Mouse (Mus musculus): ENCODE data around the gene Dglucy. TPM values are rescaled to one million over a fixed set of nuclear protein-coding genes. Genes with fewer than 3 reads are reported as not detected.

Gene Dglucy
- polyA plus RNA-seq, 1 experiment = 0.48 TPM

DNA sequence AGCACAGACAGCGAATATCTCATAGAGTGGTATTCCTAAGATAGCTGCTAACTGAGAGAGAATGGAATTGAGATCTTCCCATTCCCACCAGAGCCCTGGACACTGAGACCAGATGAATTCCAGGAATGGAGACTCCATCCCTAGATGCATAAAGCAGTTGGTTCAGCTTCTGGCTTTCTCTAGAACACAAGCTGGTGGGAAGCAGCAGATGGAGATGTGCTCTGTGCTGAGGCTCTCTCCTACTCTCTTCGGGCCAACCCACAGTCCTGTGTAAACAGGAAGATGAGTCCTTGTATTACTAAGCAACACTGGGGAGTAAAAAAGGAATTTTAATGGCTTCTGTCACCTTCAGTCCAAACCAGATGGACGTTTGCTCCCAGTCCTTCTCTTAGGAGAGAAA, 96.7 kb downstream of the Dglucy start:
- H3K27me3 ChIP-seq (ENCODE audit: control insufficient read depth, insufficient read depth, low read length, poor library complexity, severe bottlenecking) = no peaks in the 10 kb centered on the region
- H3K4me1 ChIP-seq (ENCODE audit: control insufficient read depth, insufficient read depth, low read length) = no peaks in the 10 kb centered on the region
- H3K9ac ChIP-seq (ENCODE audit: low read depth, poor library complexity, severe bottlenecking) = no peak overlapping the region
- no peak overlapping the region for H3K4me3 ChIP-seq (ENCODE audit: low read depth, low read length)
- TF ChIP-seq CTCF (IDR thresholded peaks at IDR 0.05; ENCODE audit: low read depth, low read length) = no peak
- no peak for TF ChIP-seq EP300 (IDR thresholded peaks at IDR 0.05; ENCODE audit: insufficient read depth, low read depth, low read length)
- TF ChIP-seq POLR2A (IDR thresholded peaks at IDR 0.05; ENCODE audit: insufficient read depth, low read length) = no peak
- no peaks in the 10 kb centered on the region for H3K36me3 ChIP-seq (ENCODE audit: control insufficient read depth, insufficient read depth, low read length, poor library complexity, severe bottlenecking)
- H3K27ac ChIP-seq (ENCODE audit: insufficient read depth, low read length) = no peak overlapping the region
- no peaks in the 10 kb centered on the region for H3K9me3 ChIP-seq (replicated peaks; ENCODE audit: control insufficient read depth, insufficient read depth, low read length, poor library complexity, severe bottlenecking)

DNA sequence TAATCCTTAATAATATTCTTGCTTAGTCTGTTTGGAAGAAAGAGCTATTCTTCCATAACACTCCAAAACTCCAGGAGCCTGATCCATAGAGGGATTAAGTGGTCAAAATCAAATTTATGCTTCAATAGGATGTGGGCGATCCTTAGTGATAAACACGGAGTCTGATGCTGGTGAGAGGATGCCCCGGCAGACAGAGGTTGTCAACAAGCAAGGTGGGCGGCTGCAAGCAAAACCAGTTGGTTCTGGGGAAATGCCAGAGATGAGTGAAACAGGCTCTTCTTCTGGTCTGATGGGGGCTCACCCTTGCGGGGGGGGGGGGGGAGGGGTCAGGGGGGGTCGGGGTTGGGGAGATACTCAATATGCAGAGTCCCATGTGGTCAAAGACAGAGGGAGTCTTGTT, 97.1 kb downstream of the Dglucy start:
- TF ChIP-seq POLR2A (IDR thresholded peaks at IDR 0.05; ENCODE audit: insufficient read depth, low read length) (no peak), EP300 (IDR thresholded peaks at IDR 0.05; ENCODE audit: insufficient read depth, low read depth, low read length) (no peak), CTCF (IDR thresholded peaks at IDR 0.05; ENCODE audit: low read depth, low read length) (no peak)
- no peaks in the 10 kb centered on the region for H3K9me3 ChIP-seq (replicated peaks; ENCODE audit: control insufficient read depth, insufficient read depth, low read length, poor library complexity, severe bottlenecking)

DNA sequence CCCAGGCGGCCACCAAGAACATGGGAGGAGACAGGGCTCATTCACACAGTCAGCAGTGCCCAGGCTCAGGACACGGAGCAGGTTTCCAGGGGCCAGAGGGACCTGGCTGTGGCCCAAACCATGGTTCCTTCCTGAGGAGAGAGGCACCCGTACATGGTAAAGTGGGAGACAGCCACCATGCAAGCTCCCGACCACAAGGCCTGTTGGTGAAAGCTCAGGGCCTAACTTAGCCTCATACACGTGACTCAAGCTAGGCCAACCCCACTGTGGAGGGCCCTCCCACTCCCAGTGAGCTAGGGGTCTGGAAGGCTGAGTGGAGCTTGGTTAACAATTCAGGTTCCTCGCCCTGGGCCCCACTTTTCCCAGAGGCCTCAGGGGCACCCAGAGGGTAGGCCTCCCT, 99.1 kb downstream of the Dglucy start:
- H3K4me1 ChIP-seq (ENCODE audit: control insufficient read depth, insufficient read depth, low read length) = no peaks in the 10 kb centered on the region
- H3K27me3 ChIP-seq (ENCODE audit: control insufficient read depth, insufficient read depth, low read length, poor library complexity, severe bottlenecking) = no peaks in the 10 kb centered on the region
- no peak overlapping the region for H3K27ac ChIP-seq (ENCODE audit: insufficient read depth, low read length)
- H3K36me3 ChIP-seq (ENCODE audit: control insufficient read depth, insufficient read depth, low read length, poor library complexity, severe bottlenecking) = no peaks in the 10 kb centered on the region
- no peaks in the 10 kb centered on the region for H3K9me3 ChIP-seq (replicated peaks; ENCODE audit: control insufficient read depth, insufficient read depth, low read length, poor library complexity, severe bottlenecking)
- no peak overlapping the region for H3K4me3 ChIP-seq (ENCODE audit: low read depth, low read length)
- no peak overlapping the region for H3K9ac ChIP-seq (ENCODE audit: low read depth, poor library complexity, severe bottlenecking)
- no peak for TF ChIP-seq EP300 (IDR thresholded peaks at IDR 0.05; ENCODE audit: insufficient read depth, low read depth, low read length)
- TF ChIP-seq CTCF (IDR thresholded peaks at IDR 0.05; ENCODE audit: low read depth, low read length) = no peak
- TF ChIP-seq POLR2A (IDR thresholded peaks at IDR 0.05; ENCODE audit: insufficient read depth, low read length) = no peak

More for the DNA sequence above, 97.1 kb downstream of the Dglucy start:
- H3K4me1 ChIP-seq (ENCODE audit: control insufficient read depth, insufficient read depth, low read length) = no peaks in the 10 kb centered on the region
- H3K36me3 ChIP-seq (ENCODE audit: control insufficient read depth, insufficient read depth, low read length, poor library complexity, severe bottlenecking) = no peaks in the 10 kb centered on the region
- no peak overlapping the region for H3K27ac ChIP-seq (ENCODE audit: insufficient read depth, low read length)
- H3K4me3 ChIP-seq (ENCODE audit: low read depth, low read length) = no peak overlapping the region
- H3K27me3 ChIP-seq (ENCODE audit: control insufficient read depth, insufficient read depth, low read length, poor library complexity, severe bottlenecking) = no peaks in the 10 kb centered on the region
- no peak overlapping the region for H3K9ac ChIP-seq (ENCODE audit: low read depth, poor library complexity, severe bottlenecking)

DNA sequence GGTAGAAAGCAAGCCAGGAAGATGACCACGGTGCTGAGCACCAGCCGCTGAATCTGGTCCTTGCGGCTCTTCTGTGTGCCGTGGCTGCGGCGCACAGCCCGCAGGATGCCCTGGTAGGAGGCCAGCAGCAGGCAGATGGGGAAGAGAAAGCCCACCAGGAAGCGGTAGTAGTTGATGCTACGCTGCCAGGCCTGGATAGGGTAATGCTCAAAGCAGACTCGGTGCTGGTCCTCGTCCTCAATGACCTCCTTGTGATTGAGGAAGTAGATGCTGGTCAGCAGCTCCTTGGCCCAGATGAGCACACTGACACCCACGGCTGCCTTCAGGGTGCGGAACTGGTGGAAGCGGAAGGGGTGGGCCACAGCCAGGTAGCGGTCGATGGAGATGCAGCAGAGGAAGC, 99.7 kb downstream of the Dglucy start:
- Histone ChIP-seq H3K27me3 (ENCODE audit: control insufficient read depth, insufficient read depth, low read length, poor library complexity, severe bottlenecking) (no peaks in the 10 kb centered on the region), H3K36me3 (ENCODE audit: control insufficient read depth, insufficient read depth, low read length, poor library complexity, severe bottlenecking) (no peaks in the 10 kb centered on the region), H3K9ac (ENCODE audit: low read depth, poor library complexity, severe bottlenecking) (no peak overlapping the region), H3K9me3 (replicated peaks; ENCODE audit: control insufficient read depth, insufficient read depth, low read length, poor library complexity, severe bottlenecking) (no peaks in the 10 kb centered on the region), H3K4me3 (ENCODE audit: low read depth, low read length) (no peak overlapping the region), H3K4me1 (ENCODE audit: control insufficient read depth, insufficient read depth, low read length) (no peaks in the 10 kb centered on the region), H3K27ac (ENCODE audit: insufficient read depth, low read length) (no peak overlapping the region)
- TF ChIP-seq POLR2A (IDR thresholded peaks at IDR 0.05; ENCODE audit: insufficient read depth, low read length) (no peak), CTCF (IDR thresholded peaks at IDR 0.05; ENCODE audit: low read depth, low read length) (no peak), EP300 (IDR thresholded peaks at IDR 0.05; ENCODE audit: insufficient read depth, low read depth, low read length) (no peak)

DNA sequence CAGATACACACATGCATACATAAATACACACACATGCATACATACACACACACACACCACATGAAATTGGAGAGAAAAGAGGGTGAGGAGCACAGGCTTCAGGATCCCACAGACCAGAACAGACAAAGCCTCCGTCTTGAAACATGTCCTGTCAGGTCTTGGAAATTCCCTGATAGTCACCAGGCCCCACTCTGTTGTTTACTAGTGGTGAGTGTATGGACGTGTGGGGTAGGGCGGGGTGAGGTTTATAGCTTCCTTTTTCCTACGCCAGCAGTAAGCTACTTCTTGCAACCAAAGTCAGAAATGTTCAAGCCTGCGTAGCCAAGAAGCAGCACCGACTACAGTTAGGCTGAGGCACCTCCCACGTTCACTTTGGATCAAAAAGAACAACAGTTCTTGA, 104.3 kb downstream of the Dglucy start:
- TF ChIP-seq CTCF (IDR thresholded peaks at IDR 0.05; ENCODE audit: low read depth, low read length) (no peak), POLR2A (IDR thresholded peaks at IDR 0.05; ENCODE audit: insufficient read depth, low read length) (no peak), EP300 (IDR thresholded peaks at IDR 0.05; ENCODE audit: insufficient read depth, low read depth, low read length) (no peak)
- H3K4me1 ChIP-seq (ENCODE audit: control insufficient read depth, insufficient read depth, low read length) = no peaks in the 10 kb centered on the region
- H3K27ac ChIP-seq (ENCODE audit: insufficient read depth, low read length) = no peak overlapping the region
- no peak overlapping the region for H3K4me3 ChIP-seq (ENCODE audit: low read depth, low read length)
- H3K36me3 ChIP-seq (ENCODE audit: control insufficient read depth, insufficient read depth, low read length, poor library complexity, severe bottlenecking) = no peaks in the 10 kb centered on the region
- no peaks in the 10 kb centered on the region for H3K9me3 ChIP-seq (replicated peaks; ENCODE audit: control insufficient read depth, insufficient read depth, low read length, poor library complexity, severe bottlenecking)
- H3K27me3 ChIP-seq (ENCODE audit: control insufficient read depth, insufficient read depth, low read length, poor library complexity, severe bottlenecking) = no peaks in the 10 kb centered on the region; the same call in 1 of the 2 replicates
- no peak overlapping the region for H3K9ac ChIP-seq (ENCODE audit: low read depth, poor library complexity, severe bottlenecking)

DNA sequence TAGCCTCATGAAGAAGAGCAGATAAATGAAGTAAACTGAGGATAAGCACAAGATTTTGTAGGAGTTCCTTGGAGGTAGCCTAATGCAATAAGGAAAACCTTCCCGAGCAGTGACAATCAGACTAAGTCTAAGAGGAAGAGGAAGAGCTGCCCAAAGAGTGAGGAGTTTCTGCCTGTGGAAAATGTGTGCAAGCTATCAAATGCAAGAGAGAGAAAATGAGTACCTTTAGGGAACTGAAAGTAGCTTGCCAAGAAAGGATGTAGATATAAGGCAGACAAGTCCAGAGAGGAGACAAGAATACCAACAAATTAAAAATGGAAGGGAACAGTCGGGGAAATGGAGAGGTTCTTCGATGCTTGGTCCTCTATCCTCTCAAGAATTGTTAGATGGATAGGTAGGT, 106.7 kb downstream of the Dglucy start:
- no peak overlapping the region for H3K4me3 ChIP-seq (ENCODE audit: low read depth, low read length)

More for the DNA sequence above, 106.7 kb downstream of the Dglucy start:
- H3K36me3 ChIP-seq (ENCODE audit: control insufficient read depth, insufficient read depth, low read length, poor library complexity, severe bottlenecking) = no peaks in the 10 kb centered on the region
- no peak overlapping the region for H3K9ac ChIP-seq (ENCODE audit: low read depth, poor library complexity, severe bottlenecking)
- TF ChIP-seq EP300 (IDR thresholded peaks at IDR 0.05; ENCODE audit: insufficient read depth, low read depth, low read length) (no peak), POLR2A (IDR thresholded peaks at IDR 0.05; ENCODE audit: insufficient read depth, low read length) (no peak), CTCF (IDR thresholded peaks at IDR 0.05; ENCODE audit: low read depth, low read length) (no peak)
- no peak overlapping the region for H3K27ac ChIP-seq (ENCODE audit: insufficient read depth, low read length)
- no peaks in the 10 kb centered on the region for H3K9me3 ChIP-seq (replicated peaks; ENCODE audit: control insufficient read depth, insufficient read depth, low read length, poor library complexity, severe bottlenecking)
- no peaks in the 10 kb centered on the region for H3K4me1 ChIP-seq (ENCODE audit: control insufficient read depth, insufficient read depth, low read length)
- H3K27me3 ChIP-seq (ENCODE audit: control insufficient read depth, insufficient read depth, low read length, poor library complexity, severe bottlenecking) = no peaks in the 10 kb centered on the region; the same call in 1 of the 2 replicates

Data from ES-Bruce4 (cell line).